Mouse (Mus musculus) lung, adult 2 months (tissue): ENCODE results near the gene Gramd1a. TPM values are rescaled to one million over a fixed set of nuclear protein-coding genes. Genes with fewer than 3 reads are reported as not detected.
A peak's percentile ranks its signal among the peaks of the same experiment; 100 is the strongest.

ENCODE experiments used
- DNase-seq: peaks from one replicate; pipeline ENCODE4 v3.0.0; 2022
- H3K4me1 ChIP-seq: fragments of 200-500 bp; 2 replicates; pipeline ENCODE4 v1.6.1; 2011; ENCODE audit warnings: low read length; ENCODE audit not compliant: control insufficient read depth, insufficient read depth
- H3K4me3 ChIP-seq: fragments of 200-500 bp; replicated peaks from 2 replicates; pipeline ENCODE3; 2011; ENCODE audit warnings: low read depth, mild to moderate bottlenecking, control low read depth, low read length; ENCODE audit errors: extremely low read depth
- CTCF ChIP-seq: fragments of 200-500 bp; IDR thresholded peaks from 2 replicates; pipeline ENCODE4 v1.5.1; 2011; ENCODE audit warnings: mild to moderate bottlenecking, low read length, control low read depth; ENCODE audit not compliant: insufficient read depth
- POLR2A ChIP-seq: fragments of 200-500 bp; IDR thresholded peaks from 2 replicates; pipeline ENCODE4 v1.6.1; 2011; ENCODE audit warnings: low read depth, mild to moderate bottlenecking, control low read depth, low read length, borderline replicate concordance; ENCODE audit errors: extremely low read depth
- WGBS: fragments of 180-500 bp; shearing (Covaris S2); methylation state at CpG from one replicate; pipeline ENCODE4 v1.1.7; 2018; 5-methylcytosine and 5-hydroxymethylcytosine counted together
- polyA plus RNA-seq: library from polyadenylated mRNA; depleted of rRNA; stranded (reverse); fragments of >200 nt; gene quantifications from 2 replicates; pipeline ENCODE4 v1.2.3, GENCODE M21; 2012; rRNA removed

The Gramd1a gene
- polyA plus RNA-seq, 1 experiment, result 103 TPM

DNA sequence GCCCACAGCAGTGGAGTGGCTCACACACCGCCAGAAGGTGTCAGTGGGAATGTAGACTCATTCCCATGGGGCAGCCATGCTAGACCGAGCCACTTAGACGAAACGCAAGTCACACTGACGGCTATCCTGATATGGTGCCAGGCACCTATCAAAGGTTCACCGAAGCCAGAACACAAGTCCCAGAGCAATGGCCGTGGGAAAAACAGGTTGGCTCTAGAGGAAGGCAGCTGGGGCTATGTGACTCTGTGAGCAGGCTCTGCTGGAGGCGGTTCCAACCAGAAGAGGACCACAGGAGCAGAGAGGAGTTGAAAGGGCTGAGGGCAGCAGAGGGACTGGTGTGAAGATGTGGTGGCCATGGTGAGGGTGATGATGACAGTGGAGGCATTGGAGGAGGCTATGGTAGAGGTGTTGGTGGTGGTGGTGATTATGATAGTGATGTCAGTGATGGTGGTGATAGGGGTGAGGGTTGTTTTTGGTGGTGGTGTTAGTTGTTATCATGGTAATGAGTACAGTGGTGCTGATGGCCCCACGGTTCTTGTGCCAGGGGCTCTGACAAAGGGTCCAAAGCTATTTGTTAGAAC, 69.4 kb downstream of the Gramd1a start:
- no peak for TF ChIP-seq CTCF
- no peak for TF ChIP-seq POLR2A
- no peak overlapping the region for H3K4me3 ChIP-seq
- 86% methylated on average over 9 of the region's 9 CpGs for WGBS
- peaks cover 2% of the 10 kb centered on the region; the same call in 1 of the 2 replicates for H3K4me1 ChIP-seq
- DNase-seq, result no peak

- H3K4me3 ChIP-seq, result no peak overlapping the region
- WGBS, result 16% methylated on average over 3 of the region's 3 CpGs
- peaks cover 2% of the 10 kb centered on the region; the same call in 1 of the 2 replicates for H3K4me1 ChIP-seq
- peak; percentile 24 for DNase-seq
- TF ChIP-seq POLR2A (no peak), CTCF (no peak)
These were observed 70.5 kb downstream of the Gramd1a start for GRCm38 (mm10) chr7:31085171-31085570.

DNA sequence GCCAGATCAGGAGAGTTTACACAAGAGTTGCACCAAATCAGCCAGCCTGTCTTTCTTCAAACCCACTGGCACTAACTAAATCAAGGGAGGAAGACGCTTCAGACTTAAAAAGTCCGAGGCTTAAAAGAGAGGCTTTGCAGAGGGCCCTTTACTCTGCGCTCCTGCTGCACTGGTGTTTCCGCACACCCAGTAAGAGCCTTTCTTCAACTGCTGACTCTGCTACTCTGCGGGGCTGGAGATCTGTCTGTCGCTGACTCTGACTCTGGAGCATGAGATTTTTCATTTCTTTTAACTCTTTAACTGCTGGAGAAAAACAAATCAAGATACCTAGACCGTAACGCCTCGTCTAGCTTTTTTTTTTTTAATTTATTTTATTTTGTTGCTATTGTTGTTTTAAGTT, 71.6 kb downstream of the Gramd1a start:
- no peak for DNase-seq
- no peak for TF ChIP-seq CTCF
- TF ChIP-seq POLR2A, result no peak
- Histone ChIP-seq H3K4me1 (peaks cover 2% of the 10 kb centered on the region; the same call in 1 of the 2 replicates), H3K4me3 (no peak overlapping the region)
- WGBS, result 58% methylated on average over 9 of the region's 9 CpGs

GRCm38 (mm10) chr7:31082831-31083588, 72.7 kb downstream of the Gramd1a start:
- Histone ChIP-seq H3K4me3 (no peak overlapping the region), H3K4me1 (peaks cover 2% of the 10 kb centered on the region; the same call in 1 of the 2 replicates)
- TF ChIP-seq POLR2A (no peak), CTCF (no peak)
- no peak for DNase-seq
- WGBS, result 67% methylated on average over 14 of the region's 14 CpGs

GRCm38 (mm10) chr7:31082106-31082505, 73.6 kb downstream of the Gramd1a start:
- H3K4me1 ChIP-seq, result peaks cover 2% of the 10 kb centered on the region; the same call in 1 of the 2 replicates
- H3K4me3 ChIP-seq, result no peak overlapping the region
- no peak for DNase-seq
- TF ChIP-seq POLR2A (no peak), CTCF (no peak)

DNA sequence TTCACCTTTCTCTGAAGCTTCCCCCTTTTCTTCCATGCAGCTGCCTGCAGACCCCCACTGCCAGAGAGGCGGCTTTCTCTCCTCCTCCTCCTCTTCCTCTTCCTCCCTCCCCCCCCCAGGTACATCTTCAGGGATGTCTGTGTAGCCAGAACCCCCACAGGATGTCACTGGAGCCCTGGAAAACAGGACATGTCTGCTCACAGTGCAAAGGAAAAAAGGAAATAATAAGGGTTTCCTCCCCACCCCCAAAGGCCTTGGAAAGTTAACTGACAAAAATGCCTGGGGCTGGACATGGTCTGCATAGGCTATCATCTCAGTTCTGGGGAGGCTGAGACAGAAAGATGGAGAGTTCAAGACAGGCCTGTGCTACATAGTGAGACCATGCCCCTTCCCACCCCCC, 74.6 kb downstream of the Gramd1a start:
- Histone ChIP-seq H3K4me3 (no peak overlapping the region), H3K4me1 (peaks cover 2% of the 10 kb centered on the region; the same call in 1 of the 2 replicates)
- TF ChIP-seq POLR2A, result no peak
- TF ChIP-seq CTCF, result no peak
- DNase-seq, result no peak
- WGBS, result 35% methylated on average over 1 of the region's 1 CpGs

DNA sequence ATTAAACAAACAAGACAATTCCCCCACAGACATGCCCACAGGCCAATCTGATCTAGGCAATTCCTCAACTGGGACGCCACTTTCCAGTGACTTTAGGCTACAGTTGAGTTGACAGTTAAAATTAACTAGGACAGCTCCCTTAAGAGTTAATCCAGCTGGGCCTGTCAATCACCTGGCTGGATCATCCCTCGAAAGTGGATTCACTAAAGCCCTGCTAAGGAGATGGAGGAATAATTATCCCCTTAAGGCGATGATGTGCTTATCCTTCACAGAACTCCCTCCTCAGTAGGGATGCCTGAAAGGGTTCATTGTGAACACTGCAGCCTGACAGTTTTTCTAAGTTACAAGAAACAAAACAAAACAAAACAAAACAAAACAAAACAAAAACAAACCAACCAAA, 75.1 kb downstream of the Gramd1a start:
- TF ChIP-seq CTCF, result no peak
- TF ChIP-seq POLR2A, result no peak
- Histone ChIP-seq H3K4me3 (no peak overlapping the region), H3K4me1 (peaks cover 2% of the 10 kb centered on the region; the same call in 1 of the 2 replicates)
- no peak for DNase-seq
- whole genome bisulfite sequencing, result 71% methylated on average over 3 of the region's 3 CpGs

Other genes with a start within 250 kb of the Gramd1a start
- 3.3 and 3.7 TPM in 2 replicates for gene Mag, start 241.0 kb downstream of the Gramd1a start, polyA plus RNA-seq
- 0.75 TPM in 1 of 2 replicates, not detected in the other for gene Hamp2, start 231.2 kb downstream of the Gramd1a start, polyA plus RNA-seq
- gene Hamp, start 211.9 kb downstream of the Gramd1a start, polyA plus RNA-seq, result 34.5 and 45.7 TPM in 2 replicates
- gene Usf2, start 199.1 kb downstream of the Gramd1a start, polyA plus RNA-seq, result 122 and 190 TPM in 2 replicates
- gene Lsr, start 182.4 kb downstream of the Gramd1a start, polyA plus RNA-seq, result 93.0 and 116 TPM in 2 replicates
- gene Fam187b, start 182.1 kb downstream of the Gramd1a start, polyA plus RNA-seq, result 5.7 and 7.2 TPM in 2 replicates
- gene Fxyd5, start 113.4 kb downstream of the Gramd1a start, polyA plus RNA-seq, result 156 and 178 TPM in 2 replicates
- 7.5 and 10.6 TPM in 2 replicates for gene Fxyd7, start 104.4 kb downstream of the Gramd1a start, polyA plus RNA-seq
- gene Fxyd1, start 98.7 kb downstream of the Gramd1a start, polyA plus RNA-seq, result 330 and 336 TPM in 2 replicates
- gene Lgi4, start 96.6 kb downstream of the Gramd1a start, polyA plus RNA-seq, result 6.8 TPM in 2 replicates
- gene Fxyd3, start 79.2 kb downstream of the Gramd1a start, polyA plus RNA-seq, result 16.4 and 43.2 TPM in 2 replicates
- 30.1 and 34.5 TPM in 2 replicates for gene Hpn, start 40.6 kb downstream of the Gramd1a start, polyA plus RNA-seq
- gene Scn1b, start 28.9 kb downstream of the Gramd1a start, polyA plus RNA-seq, result 26.6 and 43.9 TPM in 2 replicates
- not detected in 2 replicates for gene Scgb2b2, start 134.6 kb upstream of the Gramd1a start, polyA plus RNA-seq
- not detected in 2 replicates for gene Scgb1b2, start 135.9 kb upstream of the Gramd1a start, polyA plus RNA-seq
- gene Scgb2b3, start 206.2 kb upstream of the Gramd1a start, polyA plus RNA-seq, result not detected in 2 replicates
- not detected in 2 replicates for gene Scgb1b3, start 219.7 kb upstream of the Gramd1a start, polyA plus RNA-seq